Mouse (Mus musculus) embryonic fibroblast, embryonic 13.5 days (primary cell): ENCODE results near the gene Zfp202.

Experiments
- CTCF ChIP-seq: IDR thresholded peaks from 2 replicates; pipeline ENCODE4 v1.5.1; 2011; ENCODE audit warnings: mild to moderate bottlenecking, control low read depth, low read length, moderate library complexity, borderline replicate concordance; ENCODE audit not compliant: insufficient read depth
- POLR2A ChIP-seq: IDR thresholded peaks from 2 replicates; pipeline ENCODE4 v1.6.1; 2011; ENCODE audit warnings: low read depth, mild to moderate bottlenecking, control low read depth, low read length, moderate library complexity

- TF ChIP-seq POLR2A = no peak
- no peak for TF ChIP-seq CTCF
These were observed 43.1 kb downstream of the Zfp202 start for GRCm38 (mm10) chr9:40235220-40235619.
